Mouse (Mus musculus) right cerebral cortex, postnatal 14 days (tissue): ENCODE measurements around the gene Khdc1a.
"Not testable (repeated sequence)": the region's sequence is repeated elsewhere in the genome, so short reads cannot be mapped to it uniquely, and the experiment has no call there.

Source experiments
- DNase-seq: peaks from one replicate; pipeline ENCODE4 v3.0.0; 2022

Khdc1a gene

DNA sequence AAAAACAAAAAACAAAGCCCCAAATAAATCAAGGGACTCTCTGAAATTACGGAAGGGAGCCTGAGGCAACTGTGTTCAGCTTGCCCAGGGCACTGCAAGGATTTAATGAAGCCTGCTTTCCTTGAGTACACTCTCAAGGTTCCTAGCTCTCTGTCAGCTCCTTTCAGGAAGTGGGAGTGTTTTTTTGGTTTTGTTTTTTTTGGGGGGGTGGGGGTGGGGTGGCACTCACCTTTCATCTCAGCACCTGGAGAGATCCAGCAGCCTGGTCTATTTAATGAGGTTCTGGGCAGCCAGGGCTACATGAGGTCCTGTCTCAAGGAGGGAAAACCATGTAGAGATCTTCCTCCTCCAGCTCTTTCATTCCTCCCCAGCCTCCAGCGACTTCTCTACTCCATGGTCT, at the start of gene Khdc1a:
TSS of gene Khdc1a (plus strand) at position 301 of the 400 bp plus-strand sequence.
- no peak for DNase-seq

DNA sequence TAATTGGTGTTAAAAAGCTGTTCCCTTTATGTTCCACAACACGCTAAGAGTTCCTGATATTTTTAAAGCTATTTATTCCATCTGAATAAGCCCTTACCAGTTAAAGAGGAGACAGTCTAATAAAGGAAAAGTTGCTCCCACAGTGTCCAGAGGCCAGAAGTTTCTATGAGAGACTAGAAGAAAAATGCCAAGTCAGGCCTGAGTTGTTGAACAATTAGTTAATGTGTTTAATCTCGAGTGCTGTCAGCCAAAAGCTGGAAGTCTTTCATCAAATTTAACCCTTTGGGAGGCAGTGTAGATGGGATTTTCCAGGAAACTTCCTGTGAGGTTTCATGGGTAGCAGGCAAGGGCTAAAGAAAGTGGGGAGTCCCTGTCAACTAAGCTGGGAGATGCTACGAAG, 49.6 kb upstream of the Khdc1a start:
- no peak for DNase-seq

DNA sequence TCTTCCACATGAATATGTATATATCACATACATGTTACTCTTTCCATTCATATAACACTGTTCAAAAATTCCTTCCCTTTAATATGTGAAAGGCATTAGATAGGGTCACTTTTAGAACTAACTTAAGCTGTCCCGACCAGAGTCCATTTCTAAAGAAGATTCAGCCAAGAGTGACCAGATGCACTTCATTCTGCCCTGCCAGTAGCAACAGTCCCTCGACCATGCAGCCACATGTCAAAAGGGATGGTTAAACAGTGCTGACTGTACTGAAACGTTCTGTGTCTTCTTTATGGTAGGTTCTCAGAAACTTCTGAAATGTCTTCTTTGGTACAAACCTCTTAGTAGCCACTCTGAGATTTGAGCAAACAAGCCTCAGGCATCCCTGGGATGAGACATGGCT, 47.8 kb upstream of the Khdc1a start:
- DNase-seq, result no peak

DNA sequence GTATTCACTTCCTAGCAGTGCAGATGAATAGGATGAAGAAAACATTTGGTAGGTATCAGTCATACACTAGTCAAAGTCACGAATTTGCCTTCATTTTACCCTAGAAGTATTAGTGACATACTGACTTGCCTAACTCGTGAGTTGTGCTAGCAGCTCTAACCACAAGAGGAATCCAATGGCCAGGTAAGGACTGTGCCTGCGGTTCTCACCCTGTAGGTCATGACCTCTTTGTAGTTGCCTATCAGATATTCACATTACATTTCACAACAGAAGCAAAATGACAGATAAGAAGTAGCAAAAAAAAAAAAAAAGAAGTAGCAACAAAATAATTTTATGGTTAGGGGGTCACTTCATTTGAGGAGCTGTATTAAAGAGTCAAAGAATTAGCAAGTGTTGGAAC, 45.3 kb upstream of the Khdc1a start:
- DNase-seq, result no peak

DNA sequence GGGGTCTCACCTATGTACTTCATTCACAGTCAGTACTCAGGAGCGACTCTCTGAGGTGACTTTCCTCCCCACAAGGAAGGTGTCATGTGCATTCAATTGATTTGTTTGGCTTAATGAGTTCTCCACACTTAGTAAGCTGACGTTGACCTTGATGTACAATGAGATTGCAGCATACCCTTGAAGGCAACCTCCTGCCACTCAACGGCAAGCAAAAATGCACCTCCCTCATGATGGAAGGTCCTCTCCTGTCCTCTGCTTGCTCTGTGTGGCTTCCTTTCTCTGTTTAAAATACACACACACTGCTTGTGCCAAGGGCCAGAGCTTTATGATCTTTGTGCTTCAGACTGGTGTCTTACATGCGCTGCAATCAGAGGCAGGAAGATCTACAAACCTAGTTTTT, 44.8 kb upstream of the Khdc1a start:
- no peak for DNase-seq

DNA sequence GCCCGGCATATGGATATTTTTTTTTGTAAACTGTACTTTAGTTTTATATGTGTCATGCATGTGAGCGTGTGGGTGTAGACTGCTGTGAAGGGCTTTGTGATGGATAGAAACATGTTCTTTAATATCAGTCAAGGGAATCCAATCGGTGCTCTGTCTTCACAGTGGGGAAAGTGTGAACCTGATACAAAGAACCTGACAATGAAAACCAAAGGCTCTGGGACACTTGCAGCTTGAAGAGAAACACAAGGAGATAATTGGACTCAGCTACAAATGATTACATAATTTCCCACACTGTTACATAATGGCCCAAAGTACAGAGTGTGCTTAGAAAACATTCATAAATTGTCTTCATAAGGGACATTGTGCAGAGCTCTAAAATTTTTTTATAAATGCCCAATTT, 44.0 kb upstream of the Khdc1a start:
- DNase-seq, result no peak

DNA sequence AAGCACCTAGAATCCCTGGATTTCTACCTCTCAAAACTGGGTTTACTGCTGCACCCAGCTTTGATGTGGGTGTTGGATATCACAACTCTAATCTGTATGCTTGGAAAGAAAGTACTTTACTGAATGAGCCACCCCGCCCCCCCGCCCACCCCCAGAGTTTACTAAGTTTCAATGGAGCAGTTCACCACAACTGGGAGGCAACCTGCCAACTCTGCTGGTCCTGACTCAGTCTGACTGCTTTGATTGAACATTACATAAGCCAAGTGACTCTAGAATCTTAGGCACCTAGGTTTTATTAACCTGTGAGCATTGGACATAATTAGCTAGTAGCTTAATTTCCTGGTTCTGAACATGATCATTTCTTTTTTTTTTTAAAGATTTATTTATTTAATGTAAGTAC, 35.1 kb upstream of the Khdc1a start:
- DNase-seq, result no peak

DNA sequence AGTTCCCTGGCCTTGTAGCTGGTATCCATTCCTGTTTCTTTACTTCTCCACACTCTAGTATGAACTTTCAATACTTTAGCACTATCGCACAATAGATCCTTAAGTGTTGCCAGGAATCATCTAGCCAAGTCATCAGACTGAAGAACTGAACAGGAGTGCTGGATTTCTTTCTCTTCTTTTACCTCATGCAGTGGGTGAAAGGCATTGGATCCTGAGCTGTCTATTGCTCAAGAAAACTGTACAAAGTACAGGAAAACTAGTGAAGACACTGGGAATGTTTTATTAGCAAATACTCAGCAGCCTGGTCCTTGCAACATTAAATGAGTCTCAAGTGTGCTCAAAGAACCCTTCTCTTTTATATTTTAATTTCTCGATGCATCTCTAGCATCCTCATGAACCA, 33.7 kb upstream of the Khdc1a start:
- no peak for DNase-seq

DNA sequence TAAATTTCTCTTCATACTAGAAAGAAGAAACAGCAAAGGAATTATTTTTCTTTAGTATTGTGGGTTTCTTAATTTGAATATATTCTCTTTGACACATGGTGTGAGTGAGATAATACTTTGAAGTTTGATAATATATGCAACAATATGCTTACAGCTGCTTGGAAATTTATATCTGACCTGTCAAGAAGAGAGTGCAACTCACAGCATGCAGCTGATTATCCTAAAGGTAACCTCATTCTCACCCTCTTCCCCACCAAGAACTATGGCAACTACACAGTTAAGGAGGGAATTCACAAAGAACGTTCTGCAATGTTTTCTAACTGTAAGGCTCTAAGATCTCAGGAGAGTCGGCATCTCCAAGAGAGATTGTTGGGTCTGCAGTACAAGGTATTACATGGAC, 33.1 kb upstream of the Khdc1a start:
- DNase-seq, result no peak

DNA sequence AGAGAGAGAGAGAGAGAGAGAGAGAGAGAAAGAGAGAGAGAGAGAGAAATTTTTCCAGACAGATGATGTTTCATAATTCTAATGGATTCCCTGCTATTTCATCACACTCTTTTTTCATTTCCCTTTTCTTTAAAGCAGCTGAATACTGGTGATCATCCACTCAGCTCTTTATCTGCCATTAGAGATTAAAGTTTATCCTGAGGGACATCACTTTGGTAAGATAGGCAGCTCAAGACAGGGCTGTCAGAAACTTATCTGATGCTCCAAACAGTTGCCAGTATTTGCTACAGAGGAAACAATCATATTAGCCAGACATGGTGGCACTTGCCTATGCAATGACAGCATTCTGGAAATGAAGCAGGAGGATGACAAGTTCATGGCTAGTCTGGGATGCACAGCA, 31.2 kb upstream of the Khdc1a start:
- no peak for DNase-seq

DNA sequence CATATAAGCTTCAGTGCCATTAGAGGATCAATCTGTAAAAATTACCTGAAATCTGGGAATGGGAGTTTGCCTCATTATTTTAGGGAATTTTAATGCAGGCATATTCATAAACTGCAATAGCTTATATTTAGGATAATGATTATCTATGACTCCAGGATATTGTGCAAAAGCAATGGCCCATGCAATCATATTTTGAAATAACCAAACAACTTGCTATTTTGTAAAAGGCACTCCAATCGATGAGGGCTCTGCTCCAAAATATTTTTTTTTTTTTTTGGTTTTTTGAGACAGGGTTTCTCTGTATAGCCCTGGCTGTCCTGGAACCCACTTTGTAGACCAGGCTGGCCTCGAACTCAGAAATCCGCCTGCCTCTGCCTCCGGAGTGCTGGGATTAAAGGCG, 29.2 kb upstream of the Khdc1a start:
- not testable (repeated sequence) for DNase-seq

DNA sequence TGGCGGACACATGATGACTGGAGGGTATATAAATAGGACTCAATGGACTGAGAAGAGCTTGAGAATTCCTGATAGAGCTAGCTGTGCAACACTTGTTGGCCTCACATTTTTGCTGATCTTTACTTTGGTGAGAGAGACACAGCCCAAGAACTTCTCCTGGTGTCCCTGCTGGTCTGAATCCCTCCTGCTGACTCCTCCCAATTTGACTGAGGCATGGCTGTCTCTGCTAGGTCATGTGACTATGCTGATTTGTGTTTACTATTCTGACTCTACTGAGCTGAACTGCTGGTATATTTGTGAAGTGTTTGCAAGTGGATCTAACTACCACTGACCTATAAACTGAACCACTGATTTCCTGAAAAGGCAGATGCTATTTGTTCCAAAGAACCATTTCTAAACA, 27.8 kb upstream of the Khdc1a start:
- no peak for DNase-seq

DNA sequence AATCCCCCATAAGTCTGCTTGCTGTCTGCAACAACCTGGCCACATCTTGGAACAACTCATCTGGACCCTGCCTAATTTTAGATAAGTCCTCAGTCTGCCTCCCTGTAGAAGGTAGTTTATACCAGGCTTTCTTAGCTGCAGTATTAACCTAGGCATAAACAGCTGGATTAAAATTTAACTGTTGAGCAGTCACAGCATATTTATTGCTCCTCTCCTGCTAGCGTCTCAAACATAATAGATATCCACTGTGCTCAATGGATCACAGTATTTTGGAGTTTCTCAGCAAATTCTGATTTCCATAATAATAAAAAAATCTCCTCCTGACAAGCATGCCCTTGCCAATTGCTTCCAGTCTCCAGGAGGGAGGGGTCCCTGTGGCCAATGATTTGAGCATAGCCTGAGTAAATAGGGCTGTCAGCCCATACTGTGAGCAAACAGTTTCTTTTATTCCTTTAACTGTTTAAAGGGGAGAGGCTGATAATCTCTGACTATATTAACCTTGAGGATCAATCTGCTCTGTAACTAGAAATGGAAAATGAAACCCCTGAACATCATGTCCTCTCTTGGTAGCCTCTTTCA, 25.4 kb upstream of the Khdc1a start:
- no peak for DNase-seq

DNA sequence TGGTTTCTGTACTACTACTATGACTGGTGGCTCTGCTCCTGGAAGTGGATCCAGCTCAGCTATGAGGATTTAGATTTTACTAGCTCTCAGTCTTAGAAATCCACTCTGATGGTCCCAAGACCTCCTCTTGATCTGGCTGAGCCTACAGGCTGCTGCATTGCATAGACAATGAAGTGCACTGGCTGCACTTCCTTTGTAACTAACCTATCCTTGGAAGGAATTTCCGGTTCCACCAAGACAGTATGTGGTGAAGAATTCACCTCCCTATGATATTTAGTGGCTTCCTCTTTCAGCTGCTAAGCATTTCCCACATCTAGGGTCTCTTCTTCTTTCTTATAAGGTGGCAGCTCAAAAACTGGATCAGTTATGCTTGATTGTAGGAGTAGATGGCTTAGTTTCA, 24.8 kb upstream of the Khdc1a start:
- no peak for DNase-seq

DNA sequence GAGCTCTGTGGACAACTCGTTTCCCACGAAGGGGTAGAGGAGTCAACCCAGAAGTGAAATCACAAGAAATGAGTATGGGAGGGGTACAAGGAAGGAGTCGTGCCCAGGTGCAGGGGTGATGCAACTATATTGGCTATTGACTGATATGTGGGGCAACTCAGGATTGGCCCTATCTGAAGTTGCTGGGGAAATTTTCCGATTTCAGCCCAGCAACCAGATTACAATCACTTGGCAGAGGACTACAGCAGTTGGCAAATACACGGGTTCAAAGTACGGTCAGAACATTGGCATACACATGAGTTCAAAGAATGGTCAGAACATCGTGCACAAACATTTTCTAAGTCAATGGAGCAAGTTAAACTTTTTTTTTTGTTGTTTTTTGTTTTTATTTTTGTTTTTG, 22.7 kb upstream of the Khdc1a start:
- no peak for DNase-seq

DNA sequence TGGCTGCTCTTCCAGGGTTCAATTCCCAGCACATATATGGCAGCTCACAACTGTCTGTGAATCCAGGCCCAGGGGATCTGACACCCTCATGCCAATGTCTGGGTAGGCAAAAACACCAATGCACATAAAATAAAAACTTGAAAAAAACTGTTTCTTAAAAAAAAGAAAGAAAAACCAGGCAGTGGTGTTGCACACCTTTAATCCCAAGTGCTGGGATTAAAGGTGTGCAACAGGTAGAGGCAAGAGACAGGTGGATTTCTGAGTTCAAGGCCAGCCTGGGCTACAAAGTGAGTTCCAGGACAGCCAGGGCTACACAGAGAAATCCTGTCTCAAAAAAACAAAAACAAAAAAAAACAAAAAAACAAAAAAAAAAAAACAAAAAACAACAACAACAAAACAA, 18.3 kb upstream of the Khdc1a start:
- not testable (repeated sequence) for DNase-seq

DNA sequence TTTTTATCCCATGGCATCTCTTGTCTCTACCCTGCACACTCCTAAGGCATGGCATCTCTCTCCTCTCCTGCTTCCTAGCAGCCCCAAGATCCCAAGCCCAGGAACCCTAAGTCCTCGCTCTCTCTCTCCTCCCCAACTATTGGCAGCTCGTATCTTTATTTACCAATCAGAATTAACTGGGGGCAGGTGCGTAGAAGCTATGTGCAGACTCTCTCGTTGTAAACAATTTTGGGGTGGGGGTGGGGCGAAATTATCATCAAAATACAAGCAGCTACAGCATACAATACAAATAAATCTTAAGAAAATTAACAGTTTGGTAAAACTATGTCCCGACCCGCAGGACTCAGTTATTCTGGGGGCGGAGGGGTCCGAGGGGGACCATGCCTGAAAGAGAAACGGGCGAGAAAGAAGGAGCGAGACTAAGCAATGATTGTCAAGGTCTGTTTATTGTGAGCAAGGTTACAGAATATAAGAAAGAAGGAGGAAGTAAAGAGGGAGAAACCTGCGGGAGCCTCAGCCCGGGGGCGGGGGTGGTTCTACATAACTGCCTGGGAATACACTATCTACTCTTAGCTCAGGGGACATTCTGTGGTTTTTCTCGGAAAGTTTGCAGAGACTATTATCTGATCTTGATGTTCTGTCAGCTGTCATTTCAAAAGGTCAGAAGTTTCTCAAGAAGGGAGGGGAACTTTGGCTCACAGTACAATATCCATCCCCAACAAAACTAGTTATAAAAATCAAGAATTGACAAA, 16.0 kb upstream of the Khdc1a start:
- DNase-seq, result no peak

DNA sequence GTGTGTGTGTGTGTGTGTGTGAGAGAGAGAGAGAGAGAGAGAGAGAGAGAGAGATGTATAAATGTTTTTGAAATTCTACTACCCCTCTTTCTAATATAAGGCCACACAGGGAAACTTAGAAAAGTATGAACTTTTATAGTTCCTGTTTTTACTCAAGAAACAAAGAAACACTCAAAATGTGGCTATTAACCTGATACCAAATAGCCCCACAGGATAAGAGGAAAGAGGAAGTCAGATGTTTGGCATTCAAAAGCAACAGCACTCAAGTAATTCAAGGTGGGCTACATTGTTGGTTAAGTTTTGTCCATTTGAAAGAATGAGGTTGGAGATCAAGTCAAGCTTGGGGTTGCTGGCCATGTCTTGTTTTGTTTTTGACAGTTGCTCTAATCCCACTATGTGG, 13.6 kb upstream of the Khdc1a start:
- DNase-seq, result no peak

DNA sequence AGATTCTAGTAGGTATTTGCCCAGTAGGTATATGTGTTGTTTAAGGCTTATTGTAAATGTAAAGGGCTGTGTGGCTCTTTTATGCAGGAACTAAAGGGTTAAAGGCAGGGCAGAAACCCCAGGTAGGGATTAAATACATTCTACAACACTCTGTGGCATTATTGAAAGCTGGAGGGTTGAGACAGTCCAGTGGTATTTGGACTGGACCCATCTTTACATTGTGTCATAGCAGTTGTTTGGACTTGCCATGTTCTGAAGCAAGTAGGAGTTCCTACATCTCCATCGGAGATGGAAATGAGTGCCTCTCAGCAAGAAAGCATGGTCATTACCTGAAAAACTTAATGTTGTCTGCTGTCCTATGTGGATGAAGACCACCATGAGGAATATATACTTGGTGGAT, 8.7 kb upstream of the Khdc1a start:
- DNase-seq, result no peak

DNA sequence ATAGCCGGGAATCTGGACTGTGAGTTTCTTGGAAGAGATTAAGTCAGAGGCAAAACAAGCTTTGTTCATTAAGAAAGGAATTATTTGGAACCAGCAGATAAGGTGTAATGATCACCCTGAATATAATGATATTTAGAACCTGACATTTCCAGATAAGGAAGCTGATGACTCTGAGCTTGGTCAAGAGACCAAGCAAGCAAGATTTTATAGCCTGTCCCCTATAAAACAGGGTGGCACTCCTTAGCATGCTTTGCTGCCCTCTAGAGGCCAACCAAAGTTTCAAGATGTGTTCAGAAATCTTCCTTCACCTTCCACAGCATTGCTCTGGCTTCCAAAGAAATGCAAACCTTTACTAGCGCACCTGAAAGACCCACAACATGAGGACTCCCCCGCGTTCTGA, 5.2 kb upstream of the Khdc1a start:
- peak; percentile 45 for DNase-seq

DNA sequence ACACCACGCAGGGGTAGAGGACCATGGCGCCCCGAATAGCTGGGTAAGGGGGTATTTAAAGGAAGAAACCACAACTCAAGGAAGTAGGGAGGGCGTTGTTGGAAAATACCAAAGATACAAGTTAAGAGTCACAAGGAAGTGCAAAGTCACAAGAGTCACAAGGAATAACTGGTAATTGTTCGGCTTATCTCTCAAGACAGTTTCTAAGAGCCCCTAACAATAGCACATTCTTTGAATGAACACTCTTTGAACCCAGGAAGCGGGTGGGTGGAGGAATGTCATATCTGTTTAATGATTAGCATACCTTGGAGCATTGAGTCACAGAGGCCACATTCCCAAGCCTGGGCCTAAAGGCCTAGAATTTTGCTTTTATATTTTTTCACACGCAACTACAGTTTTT, 4.7 kb upstream of the Khdc1a start:
- not testable (repeated sequence) for DNase-seq

DNA sequence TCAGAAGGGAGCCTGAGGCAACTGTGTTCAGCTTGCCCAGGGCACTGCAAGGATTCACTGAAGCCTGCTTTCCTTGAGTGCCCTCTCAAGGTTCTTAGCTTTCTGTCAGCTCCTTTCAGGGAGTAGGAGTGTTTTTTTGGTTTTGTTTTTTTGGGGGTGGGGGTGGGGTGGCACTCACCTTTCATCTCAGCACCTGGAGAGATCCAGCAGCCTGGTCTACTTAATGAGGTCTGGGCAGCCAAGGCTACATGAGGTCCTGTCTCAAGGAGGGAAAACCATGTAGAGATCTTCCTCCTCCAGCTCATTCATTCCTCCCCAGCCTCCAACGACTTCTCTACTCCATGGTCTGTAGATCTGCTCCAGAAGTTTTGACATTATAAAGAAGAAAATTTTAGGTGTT, 18.6 kb downstream of the Khdc1a start, which contains the start of gene Khdc1c:
TSS of gene Khdc1c (plus strand) at position 301 of the 400 bp plus-strand sequence.
- not testable (repeated sequence) for DNase-seq

DNA sequence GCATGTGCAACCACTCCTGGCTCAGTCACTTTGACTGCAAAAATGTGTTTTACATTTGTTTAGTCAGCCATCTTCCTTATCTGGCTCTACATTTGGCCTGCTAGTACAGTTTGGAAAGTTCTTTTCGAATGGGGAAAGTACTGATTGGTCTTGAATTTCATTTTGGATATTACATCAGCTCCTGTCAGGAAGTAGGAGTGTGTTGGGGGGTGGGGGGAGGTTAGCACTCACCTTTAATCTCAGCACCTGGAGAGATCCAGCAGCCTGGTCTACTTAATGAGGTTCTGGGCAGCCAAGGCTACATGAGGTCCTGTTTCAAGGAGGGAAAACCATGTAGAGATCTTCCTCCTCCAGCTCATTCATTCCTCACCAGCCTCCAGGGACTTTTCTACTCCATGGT, 33.8 kb downstream of the Khdc1a start, which contains the start of gene Khdc1b:
TSS of gene Khdc1b (plus strand) at position 301 of the 400 bp plus-strand sequence.
- DNase-seq, result no peak

DNA sequence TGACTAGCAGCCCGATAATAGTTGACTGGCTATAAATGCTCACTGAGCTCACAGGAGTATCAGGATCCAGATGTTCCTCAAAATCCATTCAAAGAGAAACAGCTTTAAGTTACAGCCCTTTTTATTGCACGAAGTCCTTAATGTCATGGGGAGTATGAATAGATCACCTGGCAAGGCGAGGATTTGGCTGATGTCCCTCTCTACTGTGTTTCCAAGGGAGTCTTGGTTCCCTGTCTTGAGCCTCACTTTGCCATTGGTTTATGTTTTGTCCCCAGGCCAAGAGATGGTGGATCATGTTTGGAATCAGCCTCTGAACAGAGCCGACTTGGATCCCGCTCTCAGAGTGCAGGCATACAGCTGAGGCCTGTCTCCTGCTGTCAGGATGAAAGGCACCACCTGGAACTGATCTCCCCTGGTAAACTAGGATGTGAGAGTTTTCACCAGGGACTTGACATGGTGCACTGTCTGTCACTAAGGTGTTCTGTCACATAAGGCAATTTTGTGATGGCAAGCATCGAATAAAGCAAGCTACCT, 41.8 kb downstream of the Khdc1a start:
- DNase-seq, result no peak
